Mouse (Mus musculus): ENCODE data around the gene Pfkp.

DNA sequence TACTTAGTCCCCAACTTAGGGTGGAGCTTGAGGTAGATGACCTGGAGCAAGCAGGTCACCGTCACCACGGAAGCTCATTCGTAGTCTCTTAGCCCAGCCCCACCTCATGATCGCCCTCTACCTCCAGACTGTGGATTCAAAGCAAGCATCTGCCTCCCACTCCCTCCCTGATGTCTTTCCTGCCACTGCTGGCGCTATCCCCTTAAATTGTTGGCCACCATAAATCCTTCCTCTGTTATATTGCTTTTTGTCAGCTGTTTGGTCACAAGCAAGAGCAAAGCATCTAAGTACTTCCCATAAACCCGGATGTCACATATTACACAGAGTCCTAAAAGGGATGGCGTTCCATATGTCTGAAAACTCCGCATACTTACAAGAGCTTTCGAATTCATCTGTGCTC lies 62.6 kb downstream of the Pfkp start:
- TF ChIP-seq GATA1 (IDR thresholded peaks at IDR 0.05; ENCODE audit: borderline replicate concordance, low read length) = no peak
- TF ChIP-seq FLI1 (IDR thresholded peaks at IDR 0.05; ENCODE audit: low read length) = no peak

Measured in megakaryocyte, embryonic 14.5 days (primary cell).